Mouse (Mus musculus): ENCODE measurements around the gene Stra6. TPM values are rescaled to one million over a fixed set of nuclear protein-coding genes. Genes with fewer than 3 reads are reported as not detected.
A peak's percentile ranks its signal among the peaks of the same experiment; 100 is the strongest.

The Stra6 gene
- polyA plus RNA-seq, 1 experiment, result 2.8 TPM

GRCm38 (mm10) chr9:58087277-58087998, 23.9 kb downstream of the Stra6 start:
- no peak overlapping the region for H3K4me3 ChIP-seq (replicated peaks; ENCODE audit: insufficient read depth, low read depth, low read length)
- WGBS, result 67% methylated on average over 7 of the region's 7 CpGs
- peak in 1 of 2 experiments; percentile 36 for DNase-seq
- no peak overlapping the region for H3K27ac ChIP-seq (ENCODE audit: insufficient read depth, low read length)
- TF ChIP-seq POLR2A (IDR thresholded peaks at IDR 0.05; ENCODE audit: borderline replicate concordance, insufficient read depth, low read length), result no peak
- TF ChIP-seq CTCF (IDR thresholded peaks at IDR 0.05; ENCODE audit: borderline replicate concordance, insufficient read depth, low read depth, low read length), result no peak
- H3K27me3 ChIP-seq (ENCODE audit: control insufficient read depth, insufficient read depth, low read length), result no peaks in the 10 kb centered on the region
- H3K4me1 ChIP-seq (ENCODE audit: control insufficient read depth, insufficient read depth, low read length), result peaks cover 38% of the 10 kb centered on the region

GRCm38 (mm10) chr9:58091623-58092425, 28.2 kb downstream of the Stra6 start:
- H3K27ac ChIP-seq (ENCODE audit: insufficient read depth, low read length), result no peak overlapping the region
- DNase-seq, result peak in 1 of 2 experiments; percentile 30
- H3K4me3 ChIP-seq (replicated peaks; ENCODE audit: insufficient read depth, low read depth, low read length), result no peak overlapping the region
- H3K4me1 ChIP-seq (ENCODE audit: control insufficient read depth, insufficient read depth, low read length), result peaks cover 44% of the 10 kb centered on the region
- no peaks in the 10 kb centered on the region for H3K27me3 ChIP-seq (ENCODE audit: control insufficient read depth, insufficient read depth, low read length)
- 34% methylated on average over 4 of the region's 4 CpGs for WGBS
- TF ChIP-seq POLR2A (IDR thresholded peaks at IDR 0.05; ENCODE audit: borderline replicate concordance, insufficient read depth, low read length) (no peak), CTCF (IDR thresholded peaks at IDR 0.05; ENCODE audit: borderline replicate concordance, insufficient read depth, low read depth, low read length) (no peak)

GRCm38 (mm10) chr9:58092581-58093269, 29.1 kb downstream of the Stra6 start:
- Histone ChIP-seq H3K27ac (ENCODE audit: insufficient read depth, low read length) (no peak overlapping the region), H3K27me3 (ENCODE audit: control insufficient read depth, insufficient read depth, low read length) (no peaks in the 10 kb centered on the region), H3K4me3 (replicated peaks; ENCODE audit: insufficient read depth, low read depth, low read length) (no peak overlapping the region), H3K4me1 (ENCODE audit: control insufficient read depth, insufficient read depth, low read length) (peaks cover 44% of the 10 kb centered on the region)
- 4% methylated on average over 7 of the region's 7 CpGs for WGBS
- peak; percentile 95 to 98 for DNase-seq
- TF ChIP-seq POLR2A (IDR thresholded peaks at IDR 0.05; ENCODE audit: borderline replicate concordance, insufficient read depth, low read length), result no peak
- TF ChIP-seq CTCF (IDR thresholded peaks at IDR 0.05; ENCODE audit: borderline replicate concordance, insufficient read depth, low read depth, low read length), result no peak; the same call in 1 of the 2 replicates

GRCm38 (mm10) chr9:58093776-58094175, 30.2 kb downstream of the Stra6 start:
- H3K4me3 ChIP-seq (replicated peaks; ENCODE audit: insufficient read depth, low read depth, low read length), result no peak overlapping the region

GRCm38 (mm10) chr9:58095977-58096376, 32.4 kb downstream of the Stra6 start:
- no peak for TF ChIP-seq POLR2A (IDR thresholded peaks at IDR 0.05; ENCODE audit: borderline replicate concordance, insufficient read depth, low read length)
- TF ChIP-seq CTCF (IDR thresholded peaks at IDR 0.05; ENCODE audit: borderline replicate concordance, insufficient read depth, low read depth, low read length), result no peak
- 90% methylated on average over 6 of the region's 6 CpGs for WGBS
- no peak for DNase-seq
- H3K27ac ChIP-seq (ENCODE audit: insufficient read depth, low read length), result no peak overlapping the region
- no peaks in the 10 kb centered on the region for H3K27me3 ChIP-seq (ENCODE audit: control insufficient read depth, insufficient read depth, low read length)
- H3K4me3 ChIP-seq (replicated peaks; ENCODE audit: insufficient read depth, low read depth, low read length), result no peak overlapping the region
- peaks cover 48% of the 10 kb centered on the region for H3K4me1 ChIP-seq (ENCODE audit: control insufficient read depth, insufficient read depth, low read length)

More at GRCm38 (mm10) chr9:58093776-58094175, 30.2 kb downstream of the Stra6 start:
- Histone ChIP-seq H3K27me3 (ENCODE audit: control insufficient read depth, insufficient read depth, low read length) (no peaks in the 10 kb centered on the region), H3K4me1 (ENCODE audit: control insufficient read depth, insufficient read depth, low read length) (peaks cover 46% of the 10 kb centered on the region), H3K27ac (ENCODE audit: insufficient read depth, low read length) (no peak overlapping the region)
- 86% methylated on average over 3 of the region's 3 CpGs for WGBS
- TF ChIP-seq CTCF (IDR thresholded peaks at IDR 0.05; ENCODE audit: borderline replicate concordance, insufficient read depth, low read depth, low read length), result no peak
- TF ChIP-seq POLR2A (IDR thresholded peaks at IDR 0.05; ENCODE audit: borderline replicate concordance, insufficient read depth, low read length), result no peak
- no peak for DNase-seq

- Histone ChIP-seq H3K27me3 (ENCODE audit: control insufficient read depth, insufficient read depth, low read length) (no peaks in the 10 kb centered on the region), H3K4me3 (replicated peaks; ENCODE audit: insufficient read depth, low read depth, low read length) (no peak overlapping the region), H3K27ac (ENCODE audit: insufficient read depth, low read length) (no peak overlapping the region), H3K4me1 (ENCODE audit: control insufficient read depth, insufficient read depth, low read length) (peaks cover 40% of the 10 kb centered on the region)
- DNase-seq, result peak; percentile 61 to 73
- 53% methylated on average over 5 of the region's 5 CpGs for WGBS
- TF ChIP-seq CTCF (IDR thresholded peaks at IDR 0.05; ENCODE audit: borderline replicate concordance, insufficient read depth, low read depth, low read length), result no peak
- no peak for TF ChIP-seq POLR2A (IDR thresholded peaks at IDR 0.05; ENCODE audit: borderline replicate concordance, insufficient read depth, low read length)
Observed at GRCm38 (mm10) chr9:58096629-58097301, 33.2 kb downstream of the Stra6 start.

Measured in cerebellum, adult 2 months (tissue).